Mouse (Mus musculus): ENCODE measurements around the gene Zdhhc19. TPM values are rescaled to one million over a fixed set of nuclear protein-coding genes. Genes with fewer than 3 reads are reported as not detected.

Zdhhc19 gene
- total RNA-seq, 2 experiments from 2014 or later, result not detected

- TF ChIP-seq CTCF (IDR thresholded peaks at IDR 0.05), result no peak; the same call in 1 of the 2 replicates
- intact Hi-C loops (cut with DNase I), result loop anchor here (1.0 kb wide), 1 partner anchor 93 kb away; no protein-coding TSS in a partner anchor
- H3K27ac ChIP-seq, result peak within 1 kb of the TSS; percentile 87
Measured at GRCm38 (mm10) chr16:32608712-32609400, 112.8 kb downstream of the Zdhhc19 start, which contains the start of gene Tfrc. Gene Tfrc, plus strand, starts transcription at chr16:32608920.

GRCm38 (mm10) chr16:32609401-32609779, 113.3 kb downstream of the Zdhhc19 start:
- H3K27ac ChIP-seq, result peak overlapping the region; percentile 87

More at GRCm38 (mm10) chr16:32608712-32609400, 112.8 kb downstream of the Zdhhc19 start, which contains the start of gene Tfrc:
- H3K4me3 ChIP-seq, result peak within 1 kb of the TSS; percentile 83
- peak; percentile 95 for DNase-seq (ENCODE audit: extremely low spot score in 1 of 2, low spot score in 2 of 2)

GRCm38 (mm10) chr16:32610460-32611255, 114.6 kb downstream of the Zdhhc19 start:
- TF ChIP-seq CTCF (IDR thresholded peaks at IDR 0.05), result no peak
- Histone ChIP-seq H3K27ac (peak overlapping the region; percentile 20; the same call in 1 of the 2 replicates), H3K4me3 (peak overlapping the region; percentile 83)
- DNase-seq (ENCODE audit: extremely low spot score in 1 of 2, low spot score in 2 of 2), result no peak
- intact Hi-C loops (cut with DNase I), result loop anchor here (5.0 kb wide), 1 partner anchor 103 kb away; no protein-coding TSS in a partner anchor

More at GRCm38 (mm10) chr16:32609401-32609779, 113.3 kb downstream of the Zdhhc19 start:
- DNase-seq (ENCODE audit: extremely low spot score in 1 of 2, low spot score in 2 of 2), result no peak
- no peak; the same call in 1 of the 2 replicates for TF ChIP-seq CTCF (IDR thresholded peaks at IDR 0.05)
- peak overlapping the region; percentile 83 for H3K4me3 ChIP-seq
- intact Hi-C loops (cut with DNase I), result loop anchor here (1.0 kb wide), 1 partner anchor 93 kb away; no protein-coding TSS in a partner anchor

Other genes with a start within 250 kb of the Zdhhc19 start
- gene Fbxo45, start 249.1 kb upstream of the Zdhhc19 start, total RNA-seq (2021), result 10 to 100 TPM; 46.6 to 50.7 TPM
- 10 to 100 TPM in 1 of 2 experiments, 1 to 10 TPM in 1; 9.3 to 12.0 TPM for gene Wdr53, start 249.0 kb upstream of the Zdhhc19 start, total RNA-seq (2021)
- gene Smco1, start 224.8 kb upstream of the Zdhhc19 start, total RNA-seq (2021), result under 1 TPM in 1 of 2 experiments, not detected in 1; 0.40 TPM
- 10 to 100 TPM; 25.3 to 27.8 TPM for gene Rnf168, start 218.8 kb upstream of the Zdhhc19 start, total RNA-seq (2021)
- gene Ubxn7, start 164.0 kb upstream of the Zdhhc19 start, total RNA-seq (2021), result 10 to 100 TPM; 51.0 to 53.3 TPM
- gene Tm4sf19, start 95.8 kb upstream of the Zdhhc19 start, total RNA-seq (2021), result not detected
- 10 to 100 TPM; 13.6 to 14.9 TPM for gene Tctex1d2, start 76.6 kb upstream of the Zdhhc19 start, total RNA-seq (2021)
- gene Pcyt1a, start 65.3 kb upstream of the Zdhhc19 start, total RNA-seq (2021), result 10 to 100 TPM; 39.6 to 42.7 TPM
- not detected for gene Slc51a, start 8.4 kb upstream of the Zdhhc19 start, total RNA-seq (2021)
- 10 to 100 TPM; 68.3 to 85.0 TPM for gene Tfrc, start 112.7 kb downstream of the Zdhhc19 start, total RNA-seq (2021)
- 100 to 1,000 TPM; 239 to 244 TPM for gene Tnk2, start 147.6 kb downstream of the Zdhhc19 start, total RNA-seq (2021)
- gene Muc4, start 239.6 kb downstream of the Zdhhc19 start, total RNA-seq (2021), result not detected

Data from left cerebral cortex, adult 2 months (tissue).